Mouse (Mus musculus): ENCODE measurements around the gene Guca1a.
A peak's percentile ranks its signal among the peaks of the same experiment; 100 is the strongest.
"Not testable (repeated sequence)": the region's sequence is repeated elsewhere in the genome, so short reads cannot be mapped to it uniquely, and the experiment has no call there.

Guca1a gene

DNA sequence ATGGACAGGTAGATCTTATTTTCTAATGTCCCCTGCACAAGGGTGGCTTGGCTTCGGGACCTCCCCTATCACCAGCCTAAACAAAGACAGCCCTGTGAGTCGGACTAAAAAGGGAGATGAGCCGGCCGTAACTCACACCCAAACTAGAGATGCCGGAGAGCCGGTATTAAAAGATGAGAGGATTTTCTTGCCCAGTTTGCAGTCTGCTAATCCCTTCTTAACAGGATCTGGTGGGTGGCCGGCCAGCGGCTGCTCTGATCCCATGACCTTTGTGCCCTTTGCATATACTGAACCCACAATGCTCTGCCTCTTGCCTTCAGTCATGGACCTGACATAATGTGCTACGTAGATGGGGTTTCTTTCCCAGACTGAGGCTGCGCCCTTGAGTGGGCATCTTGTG, at the start of gene Guca1a:
Gene Guca1a (minus strand): TSS at position 134 of the 400 bp plus-strand sequence.
- peak; percentile 61 for DNase-seq (ENCODE audit: low read depth, low spot score)

DNA sequence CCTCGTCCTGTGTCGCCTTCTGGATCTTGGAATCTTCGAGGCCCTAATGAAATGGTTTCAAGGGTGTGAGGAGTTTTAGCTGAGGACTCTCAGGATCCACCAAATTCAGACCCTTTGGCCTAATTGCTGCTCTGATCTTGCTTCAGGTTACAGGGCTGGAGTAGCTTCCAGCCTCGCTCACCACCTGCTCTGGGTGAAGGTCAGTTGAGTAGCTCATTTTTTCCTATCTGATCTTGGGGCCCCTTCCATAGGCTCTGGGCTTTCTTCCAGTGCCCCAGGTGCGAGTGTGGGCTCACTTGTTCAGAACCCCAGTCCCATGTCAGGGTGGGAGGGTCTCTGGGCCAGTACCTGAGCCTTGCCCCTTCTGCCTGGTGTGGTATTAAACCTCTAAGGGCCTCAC, 49.0 kb upstream of the Guca1a start:
- no peak for DNase-seq (ENCODE audit: low read depth, low spot score)

DNA sequence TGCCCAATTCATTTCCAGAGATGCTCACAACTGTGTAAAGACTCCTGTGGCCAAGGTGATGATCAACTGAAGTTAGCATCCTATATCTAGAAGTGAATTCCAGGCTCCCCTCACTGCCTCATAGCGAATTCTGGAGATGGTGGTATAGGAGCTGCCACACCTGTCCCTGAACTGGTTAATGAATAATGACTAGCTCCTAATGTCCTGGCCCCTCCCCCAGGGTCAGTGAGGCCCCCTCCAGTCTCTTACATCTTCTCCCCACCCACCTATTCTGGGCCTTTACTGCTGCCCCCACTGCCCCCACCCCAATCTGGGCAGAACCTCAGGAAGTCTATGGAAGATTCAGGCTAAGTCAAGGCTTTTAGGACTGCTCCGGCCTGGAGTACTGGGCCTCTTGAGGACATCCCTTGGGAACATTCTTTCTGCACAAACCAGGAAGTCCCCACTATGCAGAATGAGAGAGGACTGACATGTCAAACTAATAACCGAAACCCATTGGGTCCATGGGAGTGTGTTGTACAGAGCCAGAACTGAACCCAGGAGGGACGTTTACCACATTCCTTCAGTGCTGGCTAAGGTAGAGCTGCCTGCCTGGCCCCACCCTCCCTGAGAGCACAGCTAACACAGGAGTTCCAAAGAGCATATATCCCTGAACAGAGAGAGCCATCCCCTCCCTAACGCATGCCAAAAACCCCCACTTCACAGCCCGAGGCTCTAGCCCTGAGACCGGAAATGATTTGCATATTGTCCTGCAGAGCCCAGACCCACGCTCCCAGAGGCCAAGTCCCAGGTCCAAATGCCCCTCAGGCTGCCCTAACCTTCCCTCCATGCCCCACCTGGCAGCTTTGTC, 48.4 kb upstream of the Guca1a start:
- DNase-seq (ENCODE audit: low read depth, low spot score): no peak

DNA sequence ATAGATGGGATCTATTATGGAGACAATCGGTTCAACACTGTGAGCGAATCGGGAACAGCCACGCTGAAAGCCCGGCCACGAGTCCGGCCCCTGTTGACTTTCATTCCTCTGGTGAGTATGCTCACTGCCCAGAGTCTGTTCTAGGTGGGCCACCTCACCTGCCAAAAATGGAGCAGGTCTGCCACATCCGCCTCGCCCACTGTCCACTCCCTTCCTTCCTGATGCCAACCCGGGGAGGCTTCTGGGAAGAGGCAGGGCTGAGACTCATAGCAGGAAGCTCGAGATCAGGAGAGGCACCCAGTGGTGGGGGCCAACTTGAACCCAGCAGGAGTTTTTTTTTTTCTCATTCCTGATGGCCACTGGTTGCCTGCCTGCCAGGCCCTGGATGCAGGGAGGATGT, 46.2 kb upstream of the Guca1a start:
- DNase-seq (ENCODE audit: low read depth, low spot score): no peak

DNA sequence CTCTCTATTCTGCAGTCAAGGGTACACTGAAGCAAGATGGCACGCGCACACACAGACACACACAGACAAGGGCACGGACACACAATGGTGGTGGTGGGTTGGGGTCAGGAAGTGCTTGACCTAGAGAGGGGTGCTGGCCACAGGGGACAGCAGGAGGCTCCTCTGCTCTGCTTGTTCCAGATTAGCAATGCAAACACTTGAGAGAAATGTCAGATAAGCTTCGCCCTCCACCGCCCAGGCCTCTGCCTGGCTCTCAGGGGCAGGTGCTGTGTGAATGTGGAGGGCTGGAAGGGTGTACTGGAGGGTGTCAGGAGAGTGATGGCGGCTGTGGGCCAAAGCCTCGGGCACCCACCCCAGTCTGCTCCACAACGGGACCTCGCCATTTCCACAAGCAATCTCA, 45.6 kb upstream of the Guca1a start:
- DNase-seq (ENCODE audit: low read depth, low spot score): no peak

DNA sequence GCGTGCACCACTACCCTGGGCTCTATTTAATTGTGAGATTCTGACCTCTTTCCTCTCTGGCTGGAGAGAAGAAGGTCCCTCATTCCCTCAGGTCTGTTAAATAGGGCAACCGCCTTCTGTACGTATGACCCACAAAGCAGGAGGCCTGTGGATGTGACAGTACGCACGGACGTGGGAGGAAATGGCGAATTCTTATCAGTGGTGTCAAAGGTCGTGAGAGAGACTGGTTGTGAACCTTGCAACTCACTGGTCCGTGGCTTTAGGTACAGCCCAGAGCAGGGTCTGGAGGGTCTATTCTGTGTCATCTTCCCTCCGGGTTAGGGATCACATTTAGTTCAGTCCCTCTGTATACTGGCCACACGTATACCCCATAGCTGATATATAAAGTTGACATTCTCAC, 45.1 kb upstream of the Guca1a start:
- DNase-seq (ENCODE audit: low read depth, low spot score): no peak

DNA sequence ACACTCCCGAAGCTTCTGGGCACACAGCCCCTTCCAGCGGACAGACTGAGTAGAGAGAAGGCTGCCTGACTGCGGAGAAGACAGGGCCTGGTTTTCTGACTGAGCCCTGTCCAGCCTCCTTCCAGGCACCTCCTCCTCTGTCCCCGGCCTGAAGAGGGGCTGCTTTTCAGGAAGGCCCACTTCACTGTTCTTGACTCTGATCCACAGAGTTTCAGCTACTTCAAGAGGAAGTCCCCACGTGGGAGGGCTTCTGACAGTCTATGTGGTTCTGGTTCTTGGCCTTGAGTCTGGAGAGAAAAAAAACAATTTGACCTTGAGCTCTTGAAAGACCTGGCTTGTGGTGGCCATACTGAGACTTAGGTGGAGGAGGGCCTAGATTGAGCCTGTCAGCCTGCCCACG, 43.7 kb upstream of the Guca1a start:
- DNase-seq (ENCODE audit: low read depth, low spot score): no peak

DNA sequence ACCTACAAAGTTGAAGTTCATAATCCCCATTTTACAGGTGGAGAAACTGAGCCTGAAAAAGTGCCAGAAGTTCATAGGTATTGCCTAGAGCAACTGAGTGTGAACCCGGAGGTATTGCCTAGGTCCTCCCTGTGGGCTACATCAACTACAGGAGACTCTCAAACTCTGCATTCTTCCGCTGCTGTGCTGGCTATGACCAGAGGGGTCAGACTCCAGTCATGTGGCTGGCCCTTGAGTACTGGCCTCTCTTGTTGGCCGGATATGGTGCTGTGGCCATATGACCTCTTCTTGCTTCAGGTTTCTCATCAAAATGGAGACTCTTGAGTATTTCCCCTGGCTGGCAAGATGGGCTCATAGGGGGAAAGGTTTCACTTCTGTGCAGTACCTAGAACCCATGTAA, 41.9 kb upstream of the Guca1a start:
- no peak for DNase-seq (ENCODE audit: low read depth, low spot score)

DNA sequence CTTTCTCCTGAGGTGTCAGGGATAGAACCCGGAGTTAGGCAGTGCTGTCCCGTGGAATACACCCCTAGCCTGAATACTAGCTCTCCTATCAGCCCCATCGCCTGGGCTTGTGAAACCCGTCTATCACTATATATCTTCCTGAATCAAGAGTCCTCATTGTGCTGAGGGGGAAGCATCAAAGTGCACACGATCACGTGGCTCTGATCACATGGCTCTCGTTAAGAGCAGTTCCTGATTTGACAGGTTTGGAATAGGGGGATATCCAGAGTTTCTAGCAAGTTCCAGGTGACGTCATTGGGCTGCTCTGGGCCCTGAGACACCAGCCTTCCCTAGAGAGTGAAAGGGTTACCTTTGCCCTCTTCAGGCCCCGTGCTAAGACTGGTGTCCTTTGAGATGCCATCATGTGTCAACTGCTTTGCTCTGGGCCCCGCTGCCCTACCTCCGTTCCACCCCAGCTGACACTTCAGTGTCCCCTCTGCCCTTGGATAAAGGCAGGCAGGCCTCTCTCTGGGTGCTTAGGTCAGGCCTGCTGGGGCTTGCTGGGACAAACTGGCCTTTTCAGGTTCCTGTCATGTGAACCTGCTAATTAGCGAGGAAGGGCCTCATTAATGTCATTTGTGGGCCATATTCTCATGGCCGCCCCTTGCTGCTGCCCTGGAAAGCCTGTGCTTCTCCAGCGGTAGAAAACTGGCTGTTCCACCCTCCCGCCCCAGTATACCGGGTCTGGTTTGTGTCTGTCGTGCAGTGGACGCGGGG, 41.1 kb upstream of the Guca1a start:
- no peak for DNase-seq (ENCODE audit: low read depth, low spot score)

DNA sequence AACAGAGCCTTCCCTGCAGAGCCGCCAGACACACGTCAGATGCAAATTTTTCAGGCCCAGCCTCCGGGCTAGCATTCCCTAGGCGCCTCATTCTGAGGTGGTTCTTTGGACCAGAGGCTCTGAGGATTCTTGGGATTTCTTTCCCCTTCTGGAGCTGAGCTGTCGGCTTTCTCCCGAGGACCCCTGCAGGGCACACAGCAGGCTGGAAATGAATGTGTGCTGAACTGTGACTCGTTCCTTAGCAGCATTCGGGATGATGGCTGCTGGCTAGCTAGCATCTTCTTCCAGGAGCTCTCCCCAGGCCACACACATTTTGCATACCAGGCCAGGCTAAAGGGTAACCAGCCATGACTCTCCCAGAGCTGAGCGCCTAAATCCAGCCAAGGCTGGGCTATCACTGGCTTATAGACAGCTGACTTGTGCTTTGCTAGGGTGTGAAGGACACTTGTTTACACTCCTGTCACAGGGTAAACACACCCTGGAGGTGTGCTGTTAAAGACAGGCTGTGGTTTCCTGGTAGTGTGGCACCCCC, 40.0 kb upstream of the Guca1a start:
- no peak for DNase-seq (ENCODE audit: low read depth, low spot score)

DNA sequence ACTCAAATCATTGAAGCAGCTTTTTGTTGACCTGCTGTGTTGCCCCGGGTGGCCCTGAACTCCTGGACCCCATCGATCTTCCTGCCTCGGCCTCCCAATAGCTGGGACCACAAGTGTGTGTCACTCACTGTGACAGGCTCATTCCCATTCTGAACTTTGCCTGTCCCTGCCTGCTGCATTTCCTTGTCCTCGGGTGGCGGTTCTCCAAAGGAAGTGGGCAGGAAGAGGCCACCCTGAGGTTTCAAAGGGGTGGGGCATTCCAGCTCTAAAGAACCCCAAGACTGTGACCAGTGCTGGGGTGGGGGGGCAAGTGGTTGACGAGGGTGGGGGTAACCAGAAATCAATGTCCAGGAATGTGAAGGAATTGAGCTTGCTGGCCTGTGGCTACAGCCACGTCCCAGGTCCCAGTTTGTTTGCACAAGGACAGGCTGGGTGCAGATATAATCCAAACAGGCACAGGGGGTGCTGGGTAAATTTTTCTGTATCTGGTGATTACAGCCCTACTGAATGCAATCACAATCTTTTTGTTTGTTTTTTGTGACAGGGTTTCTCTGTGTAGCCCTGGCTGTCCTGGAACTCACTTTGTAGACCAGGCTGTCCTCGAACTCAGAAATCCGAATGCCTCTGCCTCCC, 39.1 kb upstream of the Guca1a start:
- DNase-seq (ENCODE audit: low read depth, low spot score): no peak

DNA sequence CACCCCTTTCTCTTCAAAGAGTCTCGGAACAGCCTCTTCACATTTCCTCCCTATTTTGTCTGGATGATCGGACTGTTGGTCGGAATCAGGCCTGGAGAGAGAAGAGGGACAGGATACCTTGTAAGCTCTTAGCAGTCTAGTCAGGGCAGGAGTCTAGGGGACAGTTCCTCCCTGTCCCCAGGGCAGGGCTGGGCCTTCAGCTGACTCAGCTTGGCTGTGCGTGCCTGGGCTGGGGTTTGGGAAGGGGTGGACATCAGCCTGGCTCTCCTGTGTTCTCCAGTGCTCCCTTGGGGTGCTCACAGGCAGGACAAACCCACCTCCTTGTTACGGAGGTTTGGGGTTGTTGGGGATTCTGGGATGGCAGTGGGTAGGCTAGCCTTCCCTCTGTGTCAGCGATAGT, 38.2 kb upstream of the Guca1a start:
- no peak for DNase-seq (ENCODE audit: low read depth, low spot score)

DNA sequence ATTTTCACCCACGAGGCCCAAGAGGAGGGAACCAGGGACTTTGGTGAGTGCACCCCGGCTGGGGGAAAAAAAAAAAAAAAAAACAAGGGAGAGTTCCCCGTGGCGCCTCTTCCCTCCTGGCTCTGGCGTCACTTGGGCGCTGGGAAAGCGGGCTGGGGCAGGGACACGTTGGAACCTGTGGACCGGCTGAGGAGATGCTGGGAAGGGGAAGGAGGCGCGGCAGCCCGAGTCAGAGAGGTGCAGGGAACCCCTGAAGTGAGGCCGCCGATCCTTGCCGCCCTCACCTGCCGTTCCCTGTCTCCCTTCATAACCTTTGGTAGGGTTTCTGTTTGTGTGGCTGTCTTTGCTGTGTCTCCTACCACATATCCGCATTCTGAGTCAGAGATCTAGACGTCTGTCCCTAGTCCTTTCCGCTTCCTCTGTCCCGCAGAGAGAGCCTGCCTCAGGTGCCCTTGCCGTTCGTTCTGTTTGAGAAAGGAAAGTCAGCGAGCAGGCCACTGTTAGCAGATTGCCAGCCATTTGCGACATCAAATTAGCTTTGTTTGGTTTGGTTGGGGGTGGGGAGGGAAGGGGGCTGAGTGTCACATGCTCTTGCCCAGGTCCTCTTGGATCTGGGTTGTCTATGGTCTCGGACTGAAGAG, 36.6 kb upstream of the Guca1a start, which contains the start of gene 1700001C19Rik:
Gene 1700001C19Rik (minus strand): TSS at position 470 of the 641 bp plus-strand sequence.
- no peak for DNase-seq (ENCODE audit: low read depth, low spot score)

DNA sequence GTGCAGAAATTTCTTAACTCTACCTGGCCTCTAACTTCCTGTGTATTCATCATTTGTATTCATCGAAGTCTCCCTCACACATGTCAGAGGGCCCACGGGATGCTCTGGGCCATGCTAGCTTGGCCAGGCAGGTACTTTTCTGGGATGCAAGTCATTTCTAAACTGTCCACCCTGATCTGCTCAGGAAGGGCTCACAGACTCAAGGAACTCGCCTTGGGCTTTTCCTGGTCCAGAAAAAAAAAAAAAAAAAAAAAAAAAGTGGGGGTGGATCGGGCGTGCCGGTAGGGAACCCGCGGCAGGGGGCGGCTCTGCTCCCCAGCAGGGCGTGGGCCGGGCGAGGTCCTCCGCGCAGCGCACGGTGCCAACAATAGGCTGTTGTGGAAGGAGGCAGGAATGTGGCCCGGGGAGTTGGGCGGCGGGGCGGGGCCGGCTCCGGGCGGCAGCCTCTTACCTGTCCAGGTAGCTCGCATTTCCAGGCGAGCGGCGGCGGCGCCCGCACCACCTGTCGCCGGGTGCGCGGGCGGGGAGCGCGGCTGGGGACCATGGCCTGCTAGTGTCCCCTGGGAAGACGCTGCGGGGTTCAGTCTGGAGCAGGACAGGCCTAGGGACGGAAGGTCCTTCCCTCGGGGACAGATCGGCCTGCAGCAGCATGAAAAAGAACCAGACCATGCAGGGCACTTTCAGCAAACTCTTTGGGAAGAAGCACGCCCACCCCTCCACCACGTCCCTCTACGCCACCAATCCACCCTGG, 35.9 kb upstream of the Guca1a start, which contains the start of gene AI661453:
Gene AI661453 (plus strand): TSS at position 460 of the 751 bp plus-strand sequence.
- no peak for DNase-seq (ENCODE audit: low read depth, low spot score)

DNA sequence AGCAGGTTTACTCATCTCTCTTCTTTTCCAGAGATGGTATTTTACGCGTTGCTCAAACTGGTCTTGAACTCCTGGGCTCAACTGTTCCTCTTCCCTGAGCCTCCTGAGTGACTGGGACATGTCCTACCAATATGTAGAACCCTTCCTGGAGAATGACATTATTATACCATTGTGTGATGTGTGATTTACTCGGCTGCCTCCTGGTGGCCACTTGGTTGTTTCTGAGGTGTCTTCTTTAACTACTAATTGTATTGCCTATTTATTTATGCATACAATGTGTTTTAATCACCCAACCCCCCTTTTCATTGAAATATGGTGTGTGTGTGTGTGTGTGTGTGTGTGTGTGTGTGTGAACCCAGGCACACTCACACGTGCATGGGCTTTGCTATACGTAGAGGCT, 30.4 kb upstream of the Guca1a start:
- DNase-seq (ENCODE audit: low read depth, low spot score): no peak

DNA sequence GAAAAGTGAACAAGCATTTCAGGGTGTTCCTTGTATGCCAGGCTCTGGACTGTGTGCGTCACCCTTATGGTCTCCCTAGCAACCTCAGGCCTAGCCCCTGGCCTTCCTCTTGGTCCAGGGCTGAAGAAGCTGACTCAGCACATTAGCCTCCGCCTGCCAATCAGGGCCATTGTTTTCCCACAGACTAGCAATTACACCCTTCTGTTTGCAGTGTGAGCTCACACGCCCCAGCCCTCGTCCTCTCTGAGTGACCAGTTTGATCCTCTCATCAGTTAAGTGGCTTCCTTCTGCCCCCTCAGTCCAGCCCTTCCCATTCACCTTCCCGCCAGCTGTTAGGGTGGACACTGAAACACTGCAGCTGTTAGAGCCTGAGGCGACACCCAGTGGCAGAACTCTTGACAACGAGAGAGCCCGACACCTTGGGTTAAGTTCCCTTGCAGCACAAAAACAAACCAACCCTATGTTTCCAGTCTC, 28.5 kb upstream of the Guca1a start:
- peak; percentile 43 for DNase-seq (ENCODE audit: low read depth, low spot score)

DNA sequence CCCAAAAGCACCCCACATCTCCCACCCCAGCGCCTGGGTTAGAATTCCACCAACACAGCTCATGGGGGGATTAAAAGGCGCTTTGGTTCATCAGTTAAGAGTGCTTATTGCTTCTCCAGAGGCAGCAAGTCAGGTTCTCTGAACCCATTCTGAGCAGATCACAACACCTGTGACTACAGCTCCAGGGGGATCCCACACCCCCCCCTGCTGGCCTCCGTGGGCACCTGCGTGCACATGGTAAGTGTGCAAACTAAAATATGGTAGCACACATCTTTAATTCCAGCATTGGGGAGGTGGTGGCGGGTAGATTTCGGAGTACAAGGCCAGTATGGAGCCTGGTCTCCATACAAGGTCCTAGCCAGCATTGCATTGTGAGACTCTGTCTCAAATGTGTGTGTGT, 26.9 kb upstream of the Guca1a start:
- DNase-seq (ENCODE audit: low read depth, low spot score): no peak

DNA sequence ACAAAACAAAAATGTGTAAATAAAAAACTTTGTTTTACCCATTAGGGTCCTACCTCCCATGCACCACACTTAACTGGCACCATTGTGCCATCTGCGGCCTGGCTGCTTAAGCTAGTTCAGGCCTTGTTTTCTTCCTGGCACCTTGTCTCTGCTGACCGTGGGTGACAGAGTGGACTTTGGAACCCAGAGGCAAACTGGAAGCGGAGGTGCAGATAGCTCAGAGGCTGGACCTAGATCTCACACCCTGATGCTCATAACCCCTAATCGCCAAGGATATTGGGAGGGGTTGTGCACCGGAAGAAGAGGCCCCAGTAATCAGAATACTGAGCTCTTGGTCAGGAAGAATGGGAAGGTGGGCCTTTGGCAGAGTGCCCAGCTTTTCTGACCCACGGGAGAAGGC, 23.8 kb upstream of the Guca1a start:
- no peak for DNase-seq (ENCODE audit: low read depth, low spot score)

DNA sequence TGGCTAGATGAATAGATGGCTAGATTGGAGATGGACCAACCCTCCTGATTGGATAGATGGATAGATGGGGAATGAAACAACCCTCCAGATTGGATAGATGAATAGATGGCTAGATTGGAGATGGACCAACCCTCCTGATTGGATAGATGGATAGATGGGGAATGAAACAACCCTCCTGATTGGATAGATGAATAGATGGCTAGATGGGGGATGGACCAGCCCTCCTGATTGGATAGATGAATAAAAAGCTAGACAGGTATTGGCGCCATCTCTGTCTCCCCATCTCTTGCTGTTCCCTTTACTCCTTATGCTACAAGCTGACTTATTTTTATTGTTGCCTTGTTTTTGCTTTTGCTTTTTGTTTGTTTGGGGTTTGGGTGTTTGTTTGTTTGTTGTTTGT, 22.2 kb upstream of the Guca1a start:
- DNase-seq (ENCODE audit: low read depth, low spot score): not testable (repeated sequence)

DNA sequence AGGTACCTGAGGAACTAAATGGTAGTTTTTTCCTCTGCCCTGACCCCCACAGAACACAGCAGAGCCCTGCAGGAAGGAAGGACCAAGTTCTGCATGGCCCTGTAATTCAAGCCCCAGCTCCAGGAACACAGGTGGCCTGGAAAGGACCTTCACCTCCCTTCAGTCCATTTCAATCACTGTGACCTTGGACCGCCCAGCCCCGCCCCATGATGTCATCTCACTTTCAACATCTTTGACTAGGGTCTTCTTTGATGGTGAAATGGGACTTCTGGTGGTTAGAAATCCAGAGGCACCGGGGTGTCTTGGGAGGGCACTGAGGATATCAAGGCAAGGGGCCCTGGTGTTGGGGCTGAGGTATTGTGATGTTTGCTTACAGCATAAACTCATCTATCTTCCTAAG, 21.2 kb upstream of the Guca1a start:
- no peak for DNase-seq (ENCODE audit: low read depth, low spot score)

DNA sequence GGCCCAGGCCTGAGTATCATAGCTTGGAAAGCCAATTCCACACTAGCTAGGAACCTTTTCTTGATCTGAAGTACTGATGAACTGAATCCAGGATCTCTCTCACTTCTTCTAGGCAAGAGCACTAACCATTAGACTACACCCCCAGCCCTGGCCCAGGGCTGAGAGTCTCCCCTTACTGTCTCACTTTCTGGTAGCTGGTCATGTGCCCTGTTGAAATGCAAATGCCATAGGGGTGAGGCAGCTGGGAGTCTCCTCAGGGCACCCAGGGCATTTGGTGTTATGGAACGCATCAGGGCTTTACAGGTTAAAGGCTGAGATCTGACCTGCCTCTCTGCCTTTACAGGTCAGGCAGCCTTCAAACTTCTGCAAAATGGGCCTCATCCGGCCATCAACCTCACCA, 19.8 kb upstream of the Guca1a start:
- DNase-seq (ENCODE audit: low read depth, low spot score): no peak
